Mouse (Mus musculus): ENCODE measurements around the gene Baiap2l1. TPM values are rescaled to one million over a fixed set of nuclear protein-coding genes. Genes with fewer than 3 reads are reported as not detected.

Gene Baiap2l1
- total and polyA plus RNA-seq, 2 experiments = 7.7 to 7.9 TPM

GRCm38 (mm10) chr5:144283551-144284031 lies 74.3 kb downstream of the Baiap2l1 start:
- H3K4me1 ChIP-seq (ENCODE audit: control insufficient read depth, insufficient read depth, low read length) = peaks cover 8% of the 10 kb centered on the region
- DNase-seq (ENCODE audit: extremely low read depth, low read depth, low spot score) = no peak
- no peaks in the 10 kb centered on the region for H3K27me3 ChIP-seq (ENCODE audit: control insufficient read depth, insufficient read depth, low read length)
- H3K36me3 ChIP-seq (ENCODE audit: control insufficient read depth, insufficient read depth, low read length) = peaks cover 41% of the 10 kb centered on the region
- no peak overlapping the region for H3K9ac ChIP-seq (ENCODE audit: low read depth, low read length)
- TF ChIP-seq POLR2A (IDR thresholded peaks at IDR 0.05; ENCODE audit: extremely low read depth, insufficient read depth, low read length) (no peak), CTCF (IDR thresholded peaks at IDR 0.05; ENCODE audit: low read depth, low read length) (no peak)
- 0 out of 2 replicates have a peak, but pooled peaks cover 8% of the 10 kb centered on the region for H3K79me2 ChIP-seq (ENCODE audit: control insufficient read depth, insufficient read depth, low read length)
- WGBS = 75% methylated on average over 8 of the region's 8 CpGs
- H3K27ac ChIP-seq (replicated peaks; ENCODE audit: insufficient read depth, low read depth, low read length) = no peak overlapping the region
- no peak overlapping the region for H3K4me3 ChIP-seq (ENCODE audit: insufficient read depth, low read depth, low read length)

- Histone ChIP-seq H3K79me2 (ENCODE audit: control insufficient read depth, insufficient read depth, low read length) (0 out of 2 replicates have a peak, but pooled peaks cover 8% of the 10 kb centered on the region), H3K27ac (replicated peaks; ENCODE audit: insufficient read depth, low read depth, low read length) (no peak overlapping the region), H3K27me3 (ENCODE audit: control insufficient read depth, insufficient read depth, low read length) (no peaks in the 10 kb centered on the region), H3K4me1 (ENCODE audit: control insufficient read depth, insufficient read depth, low read length) (peaks cover 5% of the 10 kb centered on the region), H3K36me3 (ENCODE audit: control insufficient read depth, insufficient read depth, low read length) (peaks cover 41% of the 10 kb centered on the region), H3K4me3 (ENCODE audit: insufficient read depth, low read depth, low read length) (no peak overlapping the region), H3K9ac (ENCODE audit: low read depth, low read length) (no peak overlapping the region)
- TF ChIP-seq POLR2A (IDR thresholded peaks at IDR 0.05; ENCODE audit: extremely low read depth, insufficient read depth, low read length) = no peak
- WGBS = 90% methylated on average over 11 of the region's 11 CpGs
- no peak for DNase-seq (ENCODE audit: extremely low read depth, low read depth, low spot score)
These were observed 75.2 kb downstream of the Baiap2l1 start for GRCm38 (mm10) chr5:144282470-144283260.

GRCm38 (mm10) chr5:144279926-144280325 lies 78.0 kb downstream of the Baiap2l1 start:
- Histone ChIP-seq H3K27me3 (ENCODE audit: control insufficient read depth, insufficient read depth, low read length) (no peaks in the 10 kb centered on the region), H3K27ac (replicated peaks; ENCODE audit: insufficient read depth, low read depth, low read length) (no peak overlapping the region), H3K4me1 (ENCODE audit: control insufficient read depth, insufficient read depth, low read length) (no peaks in the 10 kb centered on the region), H3K4me3 (ENCODE audit: insufficient read depth, low read depth, low read length) (no peak overlapping the region), H3K36me3 (ENCODE audit: control insufficient read depth, insufficient read depth, low read length) (peaks cover 43% of the 10 kb centered on the region), H3K9ac (ENCODE audit: low read depth, low read length) (no peak overlapping the region), H3K79me2 (ENCODE audit: control insufficient read depth, insufficient read depth, low read length) (no peaks in the 10 kb centered on the region)
- WGBS = 98% methylated on average over 13 of the region's 13 CpGs
- TF ChIP-seq POLR2A (IDR thresholded peaks at IDR 0.05; ENCODE audit: extremely low read depth, insufficient read depth, low read length) (no peak), CTCF (IDR thresholded peaks at IDR 0.05; ENCODE audit: low read depth, low read length) (no peak)
- no peak for DNase-seq (ENCODE audit: extremely low read depth, low read depth, low spot score)

GRCm38 (mm10) chr5:144279081-144279541 lies 78.8 kb downstream of the Baiap2l1 start:
- 79% methylated on average over 9 of the region's 9 CpGs for WGBS
- no peak for DNase-seq (ENCODE audit: extremely low read depth, low read depth, low spot score)
- Histone ChIP-seq H3K9ac (ENCODE audit: low read depth, low read length) (no peak overlapping the region), H3K4me1 (ENCODE audit: control insufficient read depth, insufficient read depth, low read length) (no peaks in the 10 kb centered on the region), H3K79me2 (ENCODE audit: control insufficient read depth, insufficient read depth, low read length) (no peaks in the 10 kb centered on the region), H3K4me3 (ENCODE audit: insufficient read depth, low read depth, low read length) (no peak overlapping the region), H3K27ac (replicated peaks; ENCODE audit: insufficient read depth, low read depth, low read length) (no peak overlapping the region), H3K27me3 (ENCODE audit: control insufficient read depth, insufficient read depth, low read length) (no peaks in the 10 kb centered on the region), H3K36me3 (ENCODE audit: control insufficient read depth, insufficient read depth, low read length) (peaks cover 38% of the 10 kb centered on the region)
- TF ChIP-seq POLR2A (IDR thresholded peaks at IDR 0.05; ENCODE audit: extremely low read depth, insufficient read depth, low read length) (no peak), CTCF (IDR thresholded peaks at IDR 0.05; ENCODE audit: low read depth, low read length) (no peak)

GRCm38 (mm10) chr5:144278374-144278960 lies 79.4 kb downstream of the Baiap2l1 start:
- WGBS = 81% methylated on average over 12 of the region's 13 CpGs
- H3K27me3 ChIP-seq (ENCODE audit: control insufficient read depth, insufficient read depth, low read length) = no peaks in the 10 kb centered on the region
- no peak for TF ChIP-seq CTCF (IDR thresholded peaks at IDR 0.05; ENCODE audit: low read depth, low read length)
- no peak for TF ChIP-seq POLR2A (IDR thresholded peaks at IDR 0.05; ENCODE audit: extremely low read depth, insufficient read depth, low read length)
- DNase-seq (ENCODE audit: extremely low read depth, low read depth, low spot score) = no peak
- no peaks in the 10 kb centered on the region for H3K4me1 ChIP-seq (ENCODE audit: control insufficient read depth, insufficient read depth, low read length)
- no peak overlapping the region for H3K9ac ChIP-seq (ENCODE audit: low read depth, low read length)
- H3K27ac ChIP-seq (replicated peaks; ENCODE audit: insufficient read depth, low read depth, low read length) = no peak overlapping the region
- peaks cover 33% of the 10 kb centered on the region for H3K36me3 ChIP-seq (ENCODE audit: control insufficient read depth, insufficient read depth, low read length)
- H3K79me2 ChIP-seq (ENCODE audit: control insufficient read depth, insufficient read depth, low read length) = no peaks in the 10 kb centered on the region
- H3K4me3 ChIP-seq (ENCODE audit: insufficient read depth, low read depth, low read length) = no peak overlapping the region

Measured in liver, adult 2 months (tissue).